Mouse (Mus musculus) WW6 (cell line): ENCODE results near the gene Gm10153.
"Not testable (repeated sequence)": the region's sequence is repeated elsewhere in the genome, so short reads cannot be mapped to it uniquely, and the experiment has no call there.

Experiments
- DNase-seq: peaks from one replicate; pipeline ENCODE4 v3.0.0-alpha.2; 2013; ENCODE audit warnings: low read depth, low spot score

Gm10153 gene

DNA sequence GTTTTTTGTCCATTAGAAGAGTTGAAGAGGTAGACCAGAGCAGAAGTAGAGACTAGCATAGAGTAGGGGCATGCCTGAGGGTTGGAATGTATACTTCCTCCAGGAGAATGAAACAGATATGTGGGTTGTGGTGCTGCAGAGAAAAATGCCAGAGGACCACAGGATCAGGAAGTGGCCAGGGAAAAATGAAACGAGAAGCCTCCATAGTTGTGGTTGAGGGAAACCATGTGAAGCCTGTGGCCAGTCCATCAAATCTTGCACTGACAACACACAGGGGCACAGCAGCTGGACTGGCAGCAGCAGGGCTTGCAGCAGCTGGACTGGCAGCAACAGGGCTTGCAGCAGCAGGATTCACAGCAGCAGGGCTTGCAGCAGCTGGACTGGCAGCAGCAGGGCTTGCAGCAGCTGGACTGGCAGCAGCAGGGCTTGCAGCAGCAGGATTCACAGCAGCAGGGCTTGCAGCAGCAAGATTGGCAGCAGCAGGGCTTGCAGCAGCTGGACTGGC, 46.6 kb downstream of the Gm10153 start:
- DNase-seq: not testable (repeated sequence)

DNA sequence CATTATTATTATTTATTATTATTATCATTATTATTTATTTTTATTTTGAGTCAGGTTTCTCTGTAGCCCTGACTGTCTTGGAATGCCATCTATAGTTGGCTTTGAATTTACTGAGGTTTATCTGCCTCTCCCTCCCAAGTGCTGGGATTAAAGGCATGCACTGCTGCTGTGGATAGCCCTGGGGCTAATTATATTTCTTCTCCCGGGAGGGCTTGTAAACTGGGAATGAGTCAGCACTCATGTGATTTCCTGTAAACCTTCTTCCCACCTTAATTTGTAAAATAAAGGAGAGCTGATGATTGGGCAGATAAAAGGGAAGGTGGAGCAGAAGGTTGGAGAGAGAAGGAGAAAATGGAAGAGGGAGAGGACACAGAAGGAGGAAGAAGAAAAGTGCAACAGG, 49.5 kb downstream of the Gm10153 start:
- no peak for DNase-seq
